Mouse (Mus musculus): Measurements from ENCODE around the gene Obox1.
"Not testable (repeated sequence)": the region's sequence is repeated elsewhere in the genome, so short reads cannot be mapped to it uniquely, and the experiment has no call there.

- not testable (repeated sequence) for TF ChIP-seq CTCF (IDR thresholded peaks at IDR 0.05; ENCODE audit: borderline replicate concordance, insufficient read depth, low read depth, low read length); POLR2A (IDR thresholded peaks at IDR 0.05; ENCODE audit: borderline replicate concordance, insufficient read depth, low read length)
Observed at GRCm38 (mm10) chr7:15406816-15407215, 18.1 kb downstream of the Obox1 start.

All from cerebellum, adult 2 months (tissue).